ENCODE assay signal across 16 mouse cellular contexts in the genomic region with DNA sequence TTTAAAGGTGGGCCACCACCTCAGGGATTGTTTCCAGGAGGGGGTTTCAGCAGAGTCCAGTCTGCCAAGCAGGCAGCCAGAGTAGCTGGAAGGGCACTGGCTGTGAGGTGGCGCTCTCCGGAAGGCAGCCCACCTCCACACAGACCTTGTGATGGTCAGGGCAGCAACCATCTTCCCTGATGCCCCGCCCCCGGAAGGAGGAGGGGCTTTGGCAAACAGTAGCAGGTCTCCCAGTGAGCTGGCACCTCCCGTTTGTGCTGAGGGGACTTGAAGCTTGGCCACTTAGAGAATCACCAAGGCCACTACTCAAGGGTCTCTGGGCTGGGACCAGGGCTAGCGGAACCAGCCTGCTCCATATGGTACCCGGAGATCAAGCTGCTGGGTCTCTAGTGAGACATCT.
DNase-seq lines count a peak whose midpoint lies in the region; ATAC-seq lines count a peak whose summit lies in the region.
"Had no signal": no experiment of that assay in that cellular context is flagged by ENCODE, and none has a peak within 500 bp of the region (broad histone marks: within the 10 kb centered on the region; RNA-seq: fewer than 3 reads in every experiment).

No protein-coding gene starts in this region.

- H3K9ac ChIP-seq in kidney, embryonic 15.5 days: no peak overlapping the region
- H3K9ac ChIP-seq: embryonic facial prominence, embryonic 12.5 days; heart, embryonic 13.5 days; limb, embryonic 12.5 days; liver, embryonic 14.5 days had no signal

- H3K27ac ChIP-seq in kidney, embryonic 15.5 days: no peak overlapping the region
- H3K27ac ChIP-seq in embryonic facial prominence, embryonic 10.5 days (replicated peaks): peak overlapping the region; percentile 44
- H3K27ac ChIP-seq: embryonic facial prominence, embryonic 12.5 days; heart, embryonic 13.5 days; limb, embryonic 12.5 days; liver, embryonic 14.5 days had no signal

- no peak overlapping the region for H3K4me3 ChIP-seq in kidney, embryonic 15.5 days (replicated peaks)
- H3K4me3 ChIP-seq in embryonic facial prominence, embryonic 10.5 days: no peak overlapping the region
- H3K4me3 ChIP-seq: embryonic facial prominence, embryonic 12.5 days; heart, embryonic 13.5 days; limb, embryonic 12.5 days had no signal

- peaks cover 44% of the 10 kb centered on the region for H3K4me1 ChIP-seq in kidney, embryonic 15.5 days
- peaks cover 40% of the 10 kb centered on the region for H3K4me1 ChIP-seq in embryonic facial prominence, embryonic 10.5 days

- H3K27me3 ChIP-seq in kidney, embryonic 15.5 days: peaks cover 90% of the 10 kb centered on the region
- H3K27me3 ChIP-seq in embryonic facial prominence, embryonic 10.5 days (replicated peaks; ENCODE audit: low read depth, poor library complexity, severe bottlenecking): peaks cover 64% of the 10 kb centered on the region

- no peak for ATAC-seq in kidney, embryonic 15.5 days (replicated peaks; ENCODE audit: low FRiP score)

- H3K36me3 ChIP-seq in kidney, embryonic 15.5 days: no peaks in the 10 kb centered on the region
- no peaks in the 10 kb centered on the region for H3K36me3 ChIP-seq in embryonic facial prominence, embryonic 10.5 days (replicated peaks)
- H3K36me3 ChIP-seq: embryonic facial prominence, embryonic 12.5 days; heart, embryonic 13.5 days; limb, embryonic 12.5 days had no signal

- DNase-seq in kidney, postnatal 14 days: no peak
- peak; percentile 17 for DNase-seq in thymus, postnatal 14 days
- DNase-seq in thymus, postnatal 10 days (ENCODE audit: low spot score in 2 of 2): no peak
- DNase-seq in embryonic facial prominence, embryonic 10.5 days (ENCODE audit: low spot score): no peak
- DNase-seq in testis, postnatal 14 days (ENCODE audit: low spot score): peak; percentile 62
- DNase-seq in left cerebral cortex, postnatal 36 days (ENCODE audit: low spot score in 2 of 2): no peak
- DNase-seq: cerebellum, adult 11 months; cerebellum, postnatal 25 days; kidney, adult 2 months; lung, postnatal 36 days; thymus, adult 18-20 months had no signal

- no peaks in the 10 kb centered on the region for H3K9me3 ChIP-seq in kidney, embryonic 15.5 days (replicated peaks)
- no peaks in the 10 kb centered on the region for H3K9me3 ChIP-seq in embryonic facial prominence, embryonic 10.5 days
- H3K9me3 ChIP-seq: embryonic facial prominence, embryonic 12.5 days; heart, embryonic 13.5 days; limb, embryonic 12.5 days had no signal

- intact Hi-C loops in left cerebral cortex, postnatal 36 days (cut with DNase I): no loop called here

- 0 out of 2 replicates have a peak overlapping the region, but pooled peaks have one; percentile 10 for H3K4me2 ChIP-seq in kidney, embryonic 15.5 days
- H3K4me2 ChIP-seq: embryonic facial prominence, embryonic 12.5 days; heart, embryonic 13.5 days had no signal

- 35% methylated on average over 7 of the region's 7 CpGs for WGBS in kidney, embryonic 15.5 days
- WGBS in embryonic facial prominence, embryonic 10.5 days: 50% methylated on average over 7 of the region's 7 CpGs

Comparison
In these comparisons a context has a peak if more than half of its experiments do, and no peak if none do; other contexts are left out.
1. DNase-seq: peak in thymus, postnatal 14 days (single experiment) and testis, postnatal 14 days (single experiment); none in kidney, postnatal 14 days (single experiment), thymus, postnatal 10 days (0 of 2), embryonic facial prominence, embryonic 10.5 days (single experiment) and left cerebral cortex, postnatal 36 days (0 of 2).